Mouse (Mus musculus) brain, embryonic 14.5 days (tissue): ENCODE results near the gene Bcl7c.

ENCODE experiments used
- CTCF ChIP-seq: fragments of 200-500 bp; IDR thresholded peaks from 2 replicates; pipeline ENCODE4 v1.5.1; 2012; ENCODE audit warnings: inconsistent platforms, mild to moderate bottlenecking, moderate library complexity, borderline replicate concordance; ENCODE audit not compliant: insufficient read depth, insufficient read length; ENCODE audit errors: extremely low read depth
- POLR2A ChIP-seq: fragments of 200-500 bp; IDR thresholded peaks from 2 replicates; pipeline ENCODE4 v1.6.1; 2012; ENCODE audit warnings: mild to moderate bottlenecking, inconsistent platforms, borderline replicate concordance; ENCODE audit not compliant: poor library complexity, insufficient read depth, insufficient read length, severe bottlenecking; ENCODE audit errors: extremely low read depth

- TF ChIP-seq CTCF, result no peak
- TF ChIP-seq POLR2A, result no peak
These were observed 57.1 kb downstream of the Bcl7c start for GRCm38 (mm10) chr7:127651624-127652023.
